Mouse (Mus musculus) liver, postnatal 0 days (tissue): Measurements from ENCODE around the gene Disp1.

Experiments used
- CTCF ChIP-seq: sonication (generic); IDR thresholded peaks from 2 replicates; pipeline ENCODE4 v1.5.1; 2016; ENCODE audit warnings: antibody characterized with exemption, low read depth
- EP300 ChIP-seq: IDR thresholded peaks from 2 replicates; pipeline ENCODE4 v1.6.1; 2016; ENCODE audit warnings: antibody characterized with exemption, low read depth, mild to moderate bottlenecking

DNA sequence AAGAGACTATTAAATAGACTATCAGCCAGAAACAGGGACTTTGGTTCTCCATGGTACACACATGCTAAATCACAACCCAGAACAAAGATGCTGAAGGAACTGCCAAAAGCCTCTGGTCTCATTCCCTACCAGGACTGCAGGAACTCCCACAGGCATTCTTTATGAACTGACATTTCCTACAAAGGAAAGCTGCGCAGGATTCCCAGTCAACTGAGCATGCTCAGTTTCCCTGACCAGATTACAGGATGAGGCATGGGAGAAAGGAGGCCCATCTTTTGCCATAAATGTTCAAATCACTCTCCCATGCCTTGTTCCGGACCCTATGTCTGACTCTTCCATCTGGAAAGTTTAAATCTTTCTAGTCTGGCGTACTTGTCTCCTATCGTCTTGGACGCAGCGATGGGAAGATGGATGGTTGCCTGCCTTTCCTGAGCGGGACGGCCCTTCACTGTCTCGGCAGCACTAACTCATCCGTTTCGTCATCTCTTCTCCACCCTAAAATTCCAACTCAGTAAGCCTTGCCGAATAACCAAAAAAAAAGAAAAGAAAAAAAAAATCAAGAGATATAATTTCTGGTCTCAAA, 100.9 kb downstream of the Disp1 start:
- no peak for TF ChIP-seq CTCF
- no peak for TF ChIP-seq EP300
